Mouse (Mus musculus) left cerebral cortex, adult 18-20 months (tissue): ENCODE results near the gene Arl3. TPM values are rescaled to one million over a fixed set of nuclear protein-coding genes. Genes with fewer than 3 reads are reported as not detected.
"Not testable (repeated sequence)": the region's sequence is repeated elsewhere in the genome, so short reads cannot be mapped to it uniquely, and the experiment has no call there.

Experiments
- DNase-seq, 2 experiments: peaks; one replicate each; pipeline ENCODE4 v3.0.0; 2021 to 2022; ENCODE audit warnings: low spot score in 2 of 2, mixed read lengths in 1 of 2
- total RNA-seq, 2 experiments: library from RNA; stranded (reverse); gene quantifications; 2 replicates each; pipeline ENCODE4 v1.2.3; 2021

Gene Arl3
- total RNA-seq, 2 experiments from 2014 or later: 122 to 128 TPM

DNA sequence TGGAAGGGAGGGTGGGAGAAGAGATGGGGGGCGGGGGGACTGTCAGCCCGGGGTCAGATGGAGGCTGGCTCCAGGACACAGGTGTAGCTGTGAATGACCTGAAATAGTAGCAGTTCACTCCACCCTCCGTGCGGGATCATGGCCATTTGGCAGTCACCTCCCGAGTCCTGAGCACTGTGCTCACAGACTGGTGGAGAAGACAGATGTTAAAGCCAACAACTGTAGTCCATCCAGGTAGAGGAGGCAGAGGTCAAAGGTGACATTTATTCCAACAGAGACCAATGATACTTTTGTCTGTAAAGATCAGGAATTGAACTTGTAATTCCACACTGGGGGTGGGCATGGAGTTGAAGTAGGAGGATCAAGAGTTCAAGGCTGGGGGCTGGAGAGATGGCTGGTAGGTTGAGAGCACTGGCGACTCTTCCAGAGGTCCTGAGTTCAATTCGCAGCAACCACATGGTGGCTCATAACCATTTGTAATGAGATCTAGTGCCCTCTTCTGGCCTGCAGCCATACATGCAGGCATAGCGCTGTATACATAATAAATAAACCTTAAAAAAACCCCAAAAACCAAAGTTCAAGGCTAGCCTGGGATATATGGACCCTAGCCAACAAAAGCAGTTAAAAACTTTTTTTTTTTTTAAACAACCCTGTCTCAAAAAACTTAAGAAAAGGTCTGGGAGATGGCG, 19.9 kb upstream of the Arl3 start:
- no peak for DNase-seq

DNA sequence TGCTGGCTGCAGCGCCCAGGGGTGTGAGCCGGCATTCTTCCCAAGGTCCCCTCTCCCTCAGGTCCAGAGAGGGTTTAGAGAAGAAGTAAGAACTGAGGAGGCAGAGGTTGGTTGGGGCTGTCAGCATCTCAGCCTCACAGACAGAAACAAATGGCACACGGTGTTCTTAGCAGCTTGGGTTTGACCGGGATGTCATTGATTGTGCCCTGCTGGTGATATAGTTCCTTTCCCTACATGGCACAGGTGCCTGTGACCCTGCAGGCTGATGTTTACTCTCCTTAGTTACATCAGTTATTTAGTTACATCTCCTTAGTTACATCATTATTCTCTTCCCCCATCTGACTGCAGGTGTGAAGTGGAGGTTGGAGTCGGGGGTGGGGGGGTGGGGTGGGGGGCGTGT, 18.6 kb upstream of the Arl3 start:
- DNase-seq: no peak

DNA sequence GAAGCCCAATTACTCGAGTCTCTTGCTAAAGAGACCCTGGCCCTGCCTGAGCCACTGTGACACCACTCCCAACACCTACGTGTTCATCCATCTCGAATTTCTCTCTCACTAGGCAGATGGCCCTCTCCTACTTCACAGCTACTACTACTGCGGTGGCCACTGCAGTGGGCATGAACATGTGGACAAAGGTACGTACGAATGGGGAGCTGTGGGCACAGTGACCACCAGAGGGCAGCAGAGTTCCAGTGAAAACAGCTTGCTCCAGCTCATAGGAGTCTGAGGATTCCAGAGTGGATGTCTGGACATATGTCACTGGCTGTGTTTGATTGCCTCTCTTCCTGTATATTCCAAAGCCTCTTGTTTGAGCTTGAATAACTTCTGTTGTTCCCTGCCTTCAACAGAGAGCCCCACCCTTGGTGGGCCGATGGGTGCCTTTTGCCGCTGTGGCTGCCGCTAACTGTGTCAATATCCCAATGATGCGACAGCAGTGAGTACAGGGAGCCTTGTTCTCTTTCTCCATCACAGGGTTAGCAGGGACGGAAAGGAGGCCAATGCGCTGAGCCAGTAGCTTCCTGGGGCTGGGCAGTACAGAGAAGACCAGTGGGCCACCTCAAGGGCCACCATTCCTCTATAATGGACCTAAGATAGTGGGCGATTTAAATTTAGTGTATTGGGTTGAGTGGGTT, 15.0 kb upstream of the Arl3 start:
- peak; percentile 84 to 92 for DNase-seq

DNA sequence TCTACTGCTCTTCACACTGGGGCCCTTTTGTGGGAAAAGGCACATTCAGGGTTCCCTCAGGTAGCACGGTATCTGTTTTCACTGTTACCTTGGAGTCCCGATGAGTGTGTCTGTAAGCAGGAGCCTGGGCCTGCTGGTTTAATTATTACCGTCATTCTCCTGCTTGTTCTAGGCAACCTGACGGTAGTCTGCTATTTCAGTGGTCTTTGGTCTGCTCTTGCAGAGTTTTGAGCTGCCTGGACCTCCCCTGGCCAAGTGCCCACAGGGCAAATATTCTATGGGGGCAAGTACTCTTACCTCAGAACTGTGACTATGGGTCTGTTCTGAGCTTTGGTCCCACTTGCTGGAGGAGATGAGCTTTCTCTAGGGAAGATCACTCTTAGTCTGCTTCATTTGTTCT, 2.2 kb upstream of the Arl3 start:
- DNase-seq: no peak

- DNase-seq: no peak
Observed at GRCm38 (mm10) chr19:46573990-46574389, 992 bp upstream of the Arl3 start.

- no peak for DNase-seq
Observed at GRCm38 (mm10) chr19:46572548-46572947, 450 bp downstream of the Arl3 start.

DNA sequence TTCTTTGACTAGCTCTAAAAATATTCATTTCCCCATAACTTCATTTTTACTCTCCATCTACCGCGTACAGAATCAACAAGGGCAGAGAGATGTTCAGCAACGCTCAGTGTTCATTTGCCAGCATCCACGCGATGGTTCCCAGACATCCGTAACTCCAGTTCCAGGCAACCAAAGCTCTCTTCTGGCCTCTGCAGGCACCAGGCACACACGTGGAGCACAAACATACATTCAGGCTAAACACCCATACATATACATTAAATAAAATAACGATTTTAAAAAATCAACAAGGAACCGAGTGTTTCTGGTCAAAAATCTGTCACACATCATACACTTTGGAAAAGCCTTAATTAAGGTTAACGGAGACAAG, 1.1 kb downstream of the Arl3 start:
- no peak for DNase-seq

DNA sequence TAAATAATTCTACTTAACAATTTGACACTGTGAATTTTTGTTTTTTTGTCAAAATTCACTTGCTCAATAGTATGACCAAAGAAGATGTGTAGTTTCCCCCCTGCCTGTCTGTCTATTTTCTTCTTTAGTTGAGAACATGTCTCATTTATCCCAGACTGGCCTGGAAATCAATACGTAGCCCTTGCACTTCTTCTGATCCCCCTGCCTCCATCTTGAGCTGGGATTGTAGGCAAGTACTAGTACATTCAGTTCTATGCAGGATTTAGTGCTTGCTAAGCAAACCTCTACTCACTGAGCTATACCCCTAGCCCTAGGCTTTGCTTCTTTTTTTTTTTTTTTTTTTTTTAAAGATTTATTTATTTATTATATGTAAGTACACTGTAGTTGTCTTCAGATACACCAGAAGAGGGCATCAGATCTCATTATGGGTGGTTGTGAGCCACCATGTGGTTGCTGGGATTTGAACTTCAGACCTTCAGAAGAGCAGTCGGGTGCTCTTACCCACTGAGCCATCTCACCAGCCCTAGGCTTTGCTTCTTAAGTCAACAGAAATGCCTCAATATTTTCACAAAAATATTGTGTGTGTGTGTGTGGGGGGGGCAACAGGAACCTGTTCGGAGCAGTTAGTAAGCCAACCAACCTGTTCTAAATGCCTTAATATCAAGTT, 1.7 kb downstream of the Arl3 start:
- DNase-seq: not testable (repeated sequence)

DNA sequence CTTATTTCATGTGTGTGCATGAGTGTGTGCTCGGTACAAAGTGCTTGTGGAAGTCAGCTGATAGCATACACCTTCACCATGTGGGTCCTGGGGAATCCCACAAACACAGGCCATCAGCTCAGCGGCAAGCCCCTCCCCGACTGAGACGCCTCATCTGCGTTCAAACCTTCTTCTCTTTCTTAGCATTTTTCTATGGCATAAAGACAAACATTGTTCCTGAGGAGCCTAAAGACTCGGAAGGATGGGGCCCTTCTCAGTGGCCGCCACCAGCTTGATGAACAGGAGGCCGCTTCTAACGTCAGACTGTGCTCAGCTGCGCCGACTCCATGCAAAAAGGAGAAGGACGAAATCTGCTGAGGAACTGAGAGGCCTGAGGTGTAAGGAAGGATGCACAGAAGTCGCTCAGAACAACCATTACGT, 8.9 kb downstream of the Arl3 start:
- no peak for DNase-seq

GRCm38 (mm10) chr19:46563603-46564002, 9.4 kb downstream of the Arl3 start:
- DNase-seq: no peak

- no peak for DNase-seq
Observed at GRCm38 (mm10) chr19:46562581-46563515, 10.2 kb downstream of the Arl3 start.

- peak; percentile 27 to 46 for DNase-seq
Observed at GRCm38 (mm10) chr19:46562132-46562531, 10.9 kb downstream of the Arl3 start.

DNA sequence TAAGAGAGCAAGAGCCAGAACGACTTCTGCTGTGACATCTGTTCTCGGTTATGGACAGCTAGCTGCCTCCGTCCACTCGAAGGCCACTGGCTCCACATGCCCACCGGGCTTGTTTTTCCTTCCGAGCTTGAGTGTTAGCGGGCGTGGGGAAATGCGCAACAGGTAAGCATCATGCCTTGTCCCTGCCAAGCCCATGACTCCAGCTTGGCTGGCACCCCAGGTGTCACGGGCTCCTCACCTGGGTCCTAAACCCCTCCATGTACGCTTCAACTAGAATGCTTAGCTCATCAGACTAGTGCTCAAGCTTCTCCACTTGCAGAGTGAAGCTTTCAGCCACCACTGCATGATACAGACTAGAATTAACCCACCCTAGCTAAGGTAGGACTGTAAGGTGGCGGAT, 14.4 kb downstream of the Arl3 start:
- DNase-seq: no peak

DNA sequence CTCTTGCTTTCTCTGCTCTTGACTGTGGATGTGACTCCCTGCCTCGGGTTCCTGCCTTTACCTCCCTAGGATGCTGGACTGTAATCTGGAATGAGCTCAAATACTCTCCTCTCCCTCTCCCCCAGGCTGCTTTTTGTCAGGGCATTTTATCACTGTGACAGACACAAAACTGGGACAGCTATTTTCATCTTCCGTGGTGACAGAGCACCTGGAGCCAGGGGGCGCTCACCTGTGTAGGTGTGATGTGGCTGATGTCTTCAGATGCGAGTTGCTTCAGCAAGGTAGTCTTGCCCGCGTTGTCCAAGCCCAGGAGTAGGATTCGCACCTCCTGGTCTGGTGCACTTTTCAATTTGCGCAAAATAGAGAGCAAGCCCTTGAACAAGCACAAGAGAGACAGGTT, 15.0 kb downstream of the Arl3 start:
- DNase-seq: no peak

- DNase-seq: peak in 1 of 2 experiments; percentile 47
Observed at GRCm38 (mm10) chr19:46553541-46553955, 19.4 kb downstream of the Arl3 start.

- no peak for DNase-seq
Observed at GRCm38 (mm10) chr19:46552496-46552895, 20.5 kb downstream of the Arl3 start.

DNA sequence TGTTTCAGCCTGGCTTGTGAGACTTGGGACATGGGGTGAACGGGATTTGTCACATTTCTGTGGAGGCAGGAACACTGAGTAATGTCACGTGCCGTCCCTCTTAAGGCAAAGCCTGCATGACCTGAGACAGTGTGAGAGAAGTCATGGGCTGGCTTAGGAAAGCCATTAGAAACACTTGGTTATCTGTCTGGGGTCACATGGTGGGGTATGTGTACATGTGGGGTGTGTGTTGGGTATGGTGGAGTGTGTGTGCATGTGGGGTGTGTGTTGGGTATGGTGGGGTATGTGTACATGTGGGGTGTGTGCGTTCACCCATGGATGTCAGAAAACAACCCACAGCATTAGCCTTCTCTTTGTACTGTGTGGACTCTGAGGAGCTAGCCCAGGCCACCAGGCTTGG, 22.6 kb downstream of the Arl3 start:
- DNase-seq: no peak

DNA sequence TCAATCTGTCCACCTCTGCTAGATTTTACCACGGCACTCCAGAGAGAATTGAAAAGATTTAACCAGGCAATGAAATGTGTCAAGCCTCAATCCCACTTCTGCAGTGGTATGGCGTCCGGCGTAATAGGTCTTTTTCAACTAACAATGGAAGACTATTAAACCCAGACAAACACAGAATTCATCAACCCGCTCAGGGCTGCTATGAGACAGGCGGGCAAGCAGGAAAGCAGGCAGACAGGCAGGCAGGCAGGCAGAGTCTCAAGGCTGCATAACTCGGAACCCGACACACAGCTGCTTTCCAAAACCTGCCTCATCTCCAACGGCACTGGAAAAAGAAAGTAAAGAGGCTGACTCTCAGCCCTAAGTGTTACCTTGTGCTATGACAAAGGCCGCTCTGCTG, 24.9 kb downstream of the Arl3 start:
- DNase-seq: no peak

DNA sequence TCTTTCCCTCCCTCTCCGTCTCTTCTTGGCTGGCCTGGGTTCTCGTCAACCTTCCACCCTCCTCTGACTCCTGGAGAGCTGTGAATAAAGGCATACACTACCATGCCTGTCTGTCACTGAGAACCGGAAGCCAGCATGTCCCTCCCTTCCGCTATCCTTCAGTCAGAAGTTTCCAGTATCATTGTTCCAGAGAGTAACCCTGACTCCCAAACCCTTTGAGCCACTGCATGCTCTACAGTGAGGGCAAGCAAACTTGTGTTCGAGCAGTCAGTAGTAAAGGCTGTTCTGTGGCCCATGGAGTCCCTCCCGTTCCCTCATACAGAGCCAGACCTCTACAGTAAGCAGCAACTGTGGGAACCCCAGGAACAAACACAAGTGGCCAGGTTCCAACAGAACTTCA, 25.4 kb downstream of the Arl3 start:
- DNase-seq: no peak

GRCm38 (mm10) chr19:46542750-46543149, 30.2 kb downstream of the Arl3 start:
- DNase-seq: no peak

DNA sequence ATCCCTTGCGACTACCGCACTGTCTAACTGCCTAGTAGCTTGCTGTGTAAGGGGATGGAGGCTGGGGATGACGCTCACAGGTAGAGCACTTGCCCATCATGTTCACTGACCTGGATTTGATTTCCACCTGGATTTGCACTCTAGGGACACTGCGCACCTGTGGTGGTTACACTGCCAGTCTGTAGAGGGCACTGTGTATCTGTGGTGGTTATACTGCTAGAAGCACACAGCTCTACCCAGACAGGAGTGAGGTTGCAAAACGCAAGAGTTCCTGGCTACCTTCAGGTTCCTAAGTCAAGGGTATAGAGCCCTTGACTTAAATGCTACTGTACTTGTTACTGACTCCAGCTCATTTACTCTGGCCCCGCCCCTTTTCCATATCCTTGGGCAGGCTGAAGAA, 34.8 kb downstream of the Arl3 start:
- DNase-seq: no peak
